Mouse (Mus musculus): ENCODE data around the gene Dnajb4. TPM values are rescaled to one million over a fixed set of nuclear protein-coding genes. Genes with fewer than 3 reads are reported as not detected.
"Not testable (repeated sequence)": the region's sequence is repeated elsewhere in the genome, so short reads cannot be mapped to it uniquely, and the experiment has no call there.

Dnajb4 gene
- polyA plus RNA-seq (2014; fragmentation: Nextera tagmentation; extraction: Ambion mirVana), result 39.5 and 41.3 TPM in 2 replicates

GRCm38 (mm10) chr3:152209967-152210634, at the start of gene Dnajb4, which contains the start of gene Fubp1:
Dnajb4 (minus strand) TSS chr3:152210302.
Fubp1 (plus strand) TSS chr3:152210422.
- no peaks in the 10 kb centered on the region for H3K9me3 ChIP-seq (ENCODE audit: control insufficient read depth, low read length)
- peak within 1 kb of the TSS; percentile 96 for H3K4me3 ChIP-seq (replicated peaks; ENCODE audit: low read depth, low read length)
- H3K9ac ChIP-seq (replicated peaks; ENCODE audit: low read length), result peak within 1 kb of the TSS; percentile 100
- H3K27ac ChIP-seq (replicated peaks; ENCODE audit: low read depth, low read length), result peak within 1 kb of the TSS; percentile 100
- H3K36me3 ChIP-seq (ENCODE audit: control insufficient read depth, insufficient read depth, low read length), result 0 out of 2 replicates have a peak, but pooled peaks cover 6% of the 10 kb centered on the region
- peaks cover 30% of the 10 kb centered on the region for H3K4me1 ChIP-seq (ENCODE audit: control insufficient read depth, insufficient read depth, low read length)
- ATAC-seq (ENCODE audit: low FRiP score, low TSS enrichment) (peak; percentile 96), DNase-seq (peak; percentile 100)
- H3K4me2 ChIP-seq (ENCODE audit: low read length), result peak within 1 kb of the TSS; percentile 88
- under 1% methylated on average over 85 of the region's 85 CpGs for WGBS
- H3K27me3 ChIP-seq (ENCODE audit: control insufficient read depth, insufficient read depth, low read length), result no peaks in the 10 kb centered on the region

GRCm38 (mm10) chr3:152259409-152259808, 49.3 kb upstream of the Dnajb4 start:
- peak; percentile 87 for DNase-seq
- not testable (repeated sequence) for ATAC-seq (ENCODE audit: low FRiP score, low TSS enrichment)

GRCm38 (mm10) chr3:152257528-152257927, 47.4 kb upstream of the Dnajb4 start:
- WGBS, result 91% methylated on average over 3 of the region's 3 CpGs
- ATAC-seq (ENCODE audit: low FRiP score, low TSS enrichment) (no peak), DNase-seq (no peak)
- no peaks in the 10 kb centered on the region for H3K36me3 ChIP-seq (ENCODE audit: control insufficient read depth, insufficient read depth, low read length)
- no peaks in the 10 kb centered on the region for H3K27me3 ChIP-seq (ENCODE audit: control insufficient read depth, insufficient read depth, low read length)
- no peak overlapping the region for H3K9ac ChIP-seq (replicated peaks; ENCODE audit: low read length)
- no peaks in the 10 kb centered on the region for H3K9me3 ChIP-seq (ENCODE audit: control insufficient read depth, low read length)
- no peak overlapping the region for H3K27ac ChIP-seq (replicated peaks; ENCODE audit: low read depth, low read length)
- H3K4me1 ChIP-seq (ENCODE audit: control insufficient read depth, insufficient read depth, low read length), result peaks cover 2% of the 10 kb centered on the region; the same call in 1 of the 2 replicates
- H3K4me2 ChIP-seq (ENCODE audit: low read length), result no peak overlapping the region
- H3K4me3 ChIP-seq (replicated peaks; ENCODE audit: low read depth, low read length), result no peak overlapping the region

More at GRCm38 (mm10) chr3:152259409-152259808, 49.3 kb upstream of the Dnajb4 start:
- H3K27ac ChIP-seq (replicated peaks; ENCODE audit: low read depth, low read length); H3K27me3 ChIP-seq (ENCODE audit: control insufficient read depth, insufficient read depth, low read length); H3K4me2 ChIP-seq (ENCODE audit: low read length); H3K9ac ChIP-seq (replicated peaks; ENCODE audit: low read length); H3K9me3 ChIP-seq (ENCODE audit: control insufficient read depth, low read length); H3K4me3 ChIP-seq (replicated peaks; ENCODE audit: low read depth, low read length); H3K36me3 ChIP-seq (ENCODE audit: control insufficient read depth, insufficient read depth, low read length); H3K4me1 ChIP-seq (ENCODE audit: control insufficient read depth, insufficient read depth, low read length): not testable (repeated sequence)
- 37% methylated on average over 8 of the region's 9 CpGs for WGBS

GRCm38 (mm10) chr3:152250487-152250886, 40.4 kb upstream of the Dnajb4 start:
- ATAC-seq (ENCODE audit: low FRiP score, low TSS enrichment) (no peak), DNase-seq (no peak)
- Histone ChIP-seq H3K9ac (replicated peaks; ENCODE audit: low read length) (no peak overlapping the region), H3K9me3 (ENCODE audit: control insufficient read depth, low read length) (no peaks in the 10 kb centered on the region), H3K4me1 (ENCODE audit: control insufficient read depth, insufficient read depth, low read length) (no peaks in the 10 kb centered on the region), H3K27ac (replicated peaks; ENCODE audit: low read depth, low read length) (no peak overlapping the region), H3K4me2 (ENCODE audit: low read length) (no peak overlapping the region), H3K36me3 (ENCODE audit: control insufficient read depth, insufficient read depth, low read length) (no peaks in the 10 kb centered on the region), H3K4me3 (replicated peaks; ENCODE audit: low read depth, low read length) (no peak overlapping the region), H3K27me3 (ENCODE audit: control insufficient read depth, insufficient read depth, low read length) (no peaks in the 10 kb centered on the region)
- 88% methylated on average over 1 of the region's 1 CpGs for WGBS

- Histone ChIP-seq H3K4me2 (ENCODE audit: low read length) (no peak overlapping the region), H3K4me3 (replicated peaks; ENCODE audit: low read depth, low read length) (no peak overlapping the region), H3K9ac (replicated peaks; ENCODE audit: low read length) (no peak overlapping the region), H3K27ac (replicated peaks; ENCODE audit: low read depth, low read length) (no peak overlapping the region), H3K4me1 (ENCODE audit: control insufficient read depth, insufficient read depth, low read length) (no peaks in the 10 kb centered on the region), H3K36me3 (ENCODE audit: control insufficient read depth, insufficient read depth, low read length) (no peaks in the 10 kb centered on the region), H3K27me3 (ENCODE audit: control insufficient read depth, insufficient read depth, low read length) (no peaks in the 10 kb centered on the region), H3K9me3 (ENCODE audit: control insufficient read depth, low read length) (no peaks in the 10 kb centered on the region)
- DNase-seq (no peak), ATAC-seq (ENCODE audit: low FRiP score, low TSS enrichment) (no peak)
- 92% methylated on average over 12 of the region's 12 CpGs for WGBS
These were observed 37.6 kb upstream of the Dnajb4 start for GRCm38 (mm10) chr3:152247708-152248107.

GRCm38 (mm10) chr3:152245273-152245910, 35.3 kb upstream of the Dnajb4 start:
- DNase-seq, result no peak
- H3K4me3 ChIP-seq (replicated peaks; ENCODE audit: low read depth, low read length), result no peak overlapping the region
- H3K36me3 ChIP-seq (ENCODE audit: control insufficient read depth, insufficient read depth, low read length), result 0 out of 2 replicates have a peak, but pooled peaks cover 8% of the 10 kb centered on the region
- no peaks in the 10 kb centered on the region for H3K9me3 ChIP-seq (ENCODE audit: control insufficient read depth, low read length)
- H3K27me3 ChIP-seq (ENCODE audit: control insufficient read depth, insufficient read depth, low read length), result no peaks in the 10 kb centered on the region
- H3K27ac ChIP-seq (replicated peaks; ENCODE audit: low read depth, low read length), result no peak overlapping the region
- H3K4me1 ChIP-seq (ENCODE audit: control insufficient read depth, insufficient read depth, low read length), result no peaks in the 10 kb centered on the region
- H3K9ac ChIP-seq (replicated peaks; ENCODE audit: low read length), result no peak overlapping the region
- ATAC-seq (ENCODE audit: low FRiP score, low TSS enrichment), result no peak
- no peak overlapping the region for H3K4me2 ChIP-seq (ENCODE audit: low read length)
- 84% methylated on average over 5 of the region's 5 CpGs for WGBS

- Histone ChIP-seq H3K4me3 (replicated peaks; ENCODE audit: low read depth, low read length) (no peak overlapping the region), H3K27ac (replicated peaks; ENCODE audit: low read depth, low read length) (no peak overlapping the region), H3K36me3 (ENCODE audit: control insufficient read depth, insufficient read depth, low read length) (peaks cover 16% of the 10 kb centered on the region; the same call in 1 of the 2 replicates), H3K4me1 (ENCODE audit: control insufficient read depth, insufficient read depth, low read length) (no peaks in the 10 kb centered on the region), H3K9me3 (ENCODE audit: control insufficient read depth, low read length) (no peaks in the 10 kb centered on the region), H3K27me3 (ENCODE audit: control insufficient read depth, insufficient read depth, low read length) (no peaks in the 10 kb centered on the region), H3K4me2 (ENCODE audit: low read length) (no peak overlapping the region), H3K9ac (replicated peaks; ENCODE audit: low read length) (no peak overlapping the region)
- WGBS, result 79% methylated on average over 4 of the region's 4 CpGs
- no peak for ATAC-seq (ENCODE audit: low FRiP score, low TSS enrichment)
- no peak for DNase-seq
These were observed 33.2 kb upstream of the Dnajb4 start for GRCm38 (mm10) chr3:152243304-152243703.

GRCm38 (mm10) chr3:152241098-152241497, 31.0 kb upstream of the Dnajb4 start:
- ATAC-seq (ENCODE audit: low FRiP score, low TSS enrichment) (no peak), DNase-seq (no peak)
- no peak overlapping the region for H3K9ac ChIP-seq (replicated peaks; ENCODE audit: low read length)
- no peak overlapping the region for H3K4me3 ChIP-seq (replicated peaks; ENCODE audit: low read depth, low read length)
- peaks cover 29% of the 10 kb centered on the region for H3K36me3 ChIP-seq (ENCODE audit: control insufficient read depth, insufficient read depth, low read length)
- H3K27ac ChIP-seq (replicated peaks; ENCODE audit: low read depth, low read length), result no peak overlapping the region
- no peaks in the 10 kb centered on the region for H3K27me3 ChIP-seq (ENCODE audit: control insufficient read depth, insufficient read depth, low read length)
- WGBS, result 87% methylated on average over 3 of the region's 3 CpGs
- no peak overlapping the region for H3K4me2 ChIP-seq (ENCODE audit: low read length)
- H3K9me3 ChIP-seq (ENCODE audit: control insufficient read depth, low read length), result no peaks in the 10 kb centered on the region
- H3K4me1 ChIP-seq (ENCODE audit: control insufficient read depth, insufficient read depth, low read length), result no peaks in the 10 kb centered on the region

GRCm38 (mm10) chr3:152239592-152239991, 29.5 kb upstream of the Dnajb4 start:
- Histone ChIP-seq H3K4me1 (ENCODE audit: control insufficient read depth, insufficient read depth, low read length) (no peaks in the 10 kb centered on the region), H3K9me3 (ENCODE audit: control insufficient read depth, low read length) (no peaks in the 10 kb centered on the region), H3K27ac (replicated peaks; ENCODE audit: low read depth, low read length) (no peak overlapping the region), H3K27me3 (ENCODE audit: control insufficient read depth, insufficient read depth, low read length) (no peaks in the 10 kb centered on the region), H3K9ac (replicated peaks; ENCODE audit: low read length) (no peak overlapping the region), H3K4me3 (replicated peaks; ENCODE audit: low read depth, low read length) (no peak overlapping the region), H3K36me3 (ENCODE audit: control insufficient read depth, insufficient read depth, low read length) (peaks cover 40% of the 10 kb centered on the region), H3K4me2 (ENCODE audit: low read length) (no peak overlapping the region)
- 90% methylated on average over 1 of the region's 1 CpGs for WGBS
- ATAC-seq (ENCODE audit: low FRiP score, low TSS enrichment), result no peak
- DNase-seq, result no peak

All from midbrain, embryonic 14.5 days (tissue).